Mouse (Mus musculus): ENCODE results near the gene Epha7.
A peak's percentile ranks its signal among the peaks of the same experiment; 100 is the strongest.

DNA sequence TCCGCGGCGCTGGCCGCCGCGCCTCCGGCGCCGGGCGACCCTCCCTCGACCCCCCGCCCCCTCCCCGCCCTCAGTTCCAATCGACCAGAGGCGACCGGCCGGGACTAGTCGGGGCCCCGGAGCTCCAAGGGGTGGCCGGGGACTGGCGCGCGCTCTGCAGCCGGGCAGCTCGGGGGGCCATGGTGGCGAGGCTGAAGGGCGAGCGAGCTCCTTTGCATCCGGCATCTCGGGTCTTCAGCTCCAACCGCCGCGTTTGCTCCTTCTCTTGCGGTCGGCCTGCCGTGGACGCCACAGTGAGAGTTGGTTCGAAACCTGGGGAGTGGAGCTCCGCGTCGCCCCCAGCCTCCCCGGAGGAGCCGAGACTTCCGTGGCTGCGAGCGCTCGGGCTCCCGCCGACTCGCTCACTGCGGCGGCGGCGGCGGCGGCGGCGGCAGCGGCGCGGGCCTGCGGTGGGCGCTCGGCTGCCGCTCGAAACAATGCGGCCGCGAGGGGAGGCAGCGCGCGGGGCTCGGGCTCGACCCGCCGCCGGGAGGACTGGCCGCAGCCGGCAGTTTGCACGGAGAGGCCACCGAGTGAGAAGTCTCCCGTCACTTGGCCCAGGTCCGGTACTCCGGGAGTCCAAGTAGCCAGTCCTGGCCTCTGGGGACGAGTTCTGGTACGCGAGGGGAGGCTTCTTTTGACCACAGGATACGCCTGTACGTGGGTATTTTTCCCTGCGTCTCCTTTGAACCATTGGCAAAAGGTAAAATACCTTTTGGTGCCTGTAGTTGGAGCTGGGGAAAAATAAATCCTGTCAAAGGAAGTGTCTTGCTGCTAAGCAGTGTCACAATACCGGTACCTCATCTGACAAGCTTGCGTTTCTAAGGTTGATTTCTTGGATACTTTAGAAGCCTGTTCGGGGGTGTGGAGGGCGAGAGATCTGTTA lies 882 bp downstream of the Epha7 start:
- TF ChIP-seq CTCF (IDR thresholded peaks at IDR 0.05) (peak; percentile 4; the same call in 1 of the 2 replicates), EP300 (IDR thresholded peaks at IDR 0.05) (no peak)

Data from lung, postnatal 0 days (tissue).